Mouse (Mus musculus) liver, embryonic 13.5 days (tissue): ENCODE data around the gene Slc17a5. TPM values are rescaled to one million over a fixed set of nuclear protein-coding genes. Genes with fewer than 3 reads are reported as not detected.

ENCODE experiments used
- ATAC-seq: fragments of 200-750 bp; cut with Nextera tagmentation; 2 replicates; pipeline ENCODE4 v1.8.0; 2017; ENCODE audit warnings: low read depth, mild to moderate bottlenecking, moderate number of reproducible peaks, moderate library complexity
- DNase-seq: peaks from one replicate; pipeline ENCODE4 v3.0.0; 2022
- H3K27ac ChIP-seq: fragments of 300-500 bp; sonication (generic); 2 replicates; pipeline ENCODE4 v1.5.1; 2015; ENCODE audit warnings: moderate library complexity, mild to moderate bottlenecking, inconsistent platforms
- H3K27me3 ChIP-seq: fragments of 300-500 bp; sonication (generic); 2 replicates; pipeline ENCODE4 v1.6.1; 2015; ENCODE audit warnings: mild to moderate bottlenecking, inconsistent platforms
- H3K36me3 ChIP-seq: fragments of 300-500 bp; sonication (generic); 2 replicates; pipeline ENCODE4 v1.6.1; 2015; ENCODE audit warnings: mild to moderate bottlenecking, inconsistent platforms
- H3K4me1 ChIP-seq: fragments of 300-500 bp; sonication (generic); replicated peaks from 2 replicates; pipeline ENCODE4 v1.6.1; 2015; ENCODE audit warnings: inconsistent platforms
- H3K4me2 ChIP-seq: fragments of 300-500 bp; sonication (generic); 2 replicates; pipeline ENCODE4 v1.6.1; 2015; ENCODE audit warnings: inconsistent platforms, mild to moderate bottlenecking, moderate library complexity
- H3K4me3 ChIP-seq: fragments of 300-500 bp; sonication (generic); replicated peaks from 2 replicates; pipeline ENCODE4 v1.5.1; 2015; ENCODE audit warnings: mild to moderate bottlenecking, inconsistent platforms
- H3K9ac ChIP-seq: fragments of 300-500 bp; sonication (generic); 2 replicates; pipeline ENCODE4 v1.6.1; 2015; ENCODE audit warnings: mild to moderate bottlenecking, inconsistent platforms
- H3K9me3 ChIP-seq: fragments of 300-500 bp; sonication (generic); replicated peaks from 2 replicates; pipeline ENCODE4 v1.6.1; 2016; ENCODE audit warnings: inconsistent platforms
- WGBS: fragments of 180-500 bp; shearing (Covaris S2); methylation state at CpG from one replicate; pipeline ENCODE4 v1.1.7; 2015; ENCODE audit not compliant: insufficient replicate concordance; 5-methylcytosine and 5-hydroxymethylcytosine counted together
- polyA plus RNA-seq: library from polyadenylated mRNA; unstranded; fragments of >200 nt; fragmentation: Nextera tagmentation; extraction: Ambion mirVana; gene quantifications from 2 replicates; pipeline ENCODE4 v1.2.1, GENCODE M21; 2015

Slc17a5 gene
- polyA plus RNA-seq, 1 experiment from 2014 or later = 4.5 TPM

GRCm38 (mm10) chr9:78514681-78515080, 73.2 kb downstream of the Slc17a5 start:
- H3K4me3 ChIP-seq = no peak overlapping the region
- peaks cover 50% of the 10 kb centered on the region for H3K4me1 ChIP-seq
- no peaks in the 10 kb centered on the region for H3K27me3 ChIP-seq
- no peak for ATAC-seq
- no peak for DNase-seq
- H3K4me2 ChIP-seq = no peak overlapping the region
- no peaks in the 10 kb centered on the region for H3K36me3 ChIP-seq
- no peak overlapping the region for H3K27ac ChIP-seq
- WGBS = 64% methylated on average over 4 of the region's 4 CpGs
- H3K9me3 ChIP-seq = no peaks in the 10 kb centered on the region
- H3K9ac ChIP-seq = no peak overlapping the region

GRCm38 (mm10) chr9:78513776-78514500, 73.9 kb downstream of the Slc17a5 start:
- Histone ChIP-seq H3K9me3 (no peaks in the 10 kb centered on the region), H3K36me3 (no peaks in the 10 kb centered on the region), H3K27ac (0 out of 2 replicates have a peak overlapping the region, but pooled peaks have one; percentile 10), H3K4me3 (no peak overlapping the region), H3K4me2 (no peak overlapping the region), H3K27me3 (no peaks in the 10 kb centered on the region), H3K4me1 (peaks cover 48% of the 10 kb centered on the region), H3K9ac (no peak overlapping the region)
- DNase-seq (no peak), ATAC-seq (no peak)
- 50% methylated on average over 6 of the region's 6 CpGs for WGBS

- Histone ChIP-seq H3K27ac (no peak overlapping the region), H3K27me3 (no peaks in the 10 kb centered on the region), H3K4me1 (peaks cover 49% of the 10 kb centered on the region), H3K9me3 (no peaks in the 10 kb centered on the region), H3K9ac (no peak overlapping the region), H3K4me2 (no peak overlapping the region), H3K4me3 (no peak overlapping the region), H3K36me3 (no peaks in the 10 kb centered on the region)
- no peak for DNase-seq
- no peak for ATAC-seq
- 81% methylated on average over 5 of the region's 5 CpGs for WGBS
Measured at GRCm38 (mm10) chr9:78511705-78512104, 76.1 kb downstream of the Slc17a5 start.

- DNase-seq (no peak), ATAC-seq (no peak)
- Histone ChIP-seq H3K36me3 (no peaks in the 10 kb centered on the region), H3K27ac (no peak overlapping the region), H3K27me3 (peaks cover 8% of the 10 kb centered on the region; the same call in 1 of the 2 replicates), H3K4me3 (no peak overlapping the region), H3K4me1 (peaks cover 37% of the 10 kb centered on the region), H3K9ac (no peak overlapping the region), H3K9me3 (no peaks in the 10 kb centered on the region), H3K4me2 (no peak overlapping the region)
- WGBS = 68% methylated on average over 16 of the region's 16 CpGs
Measured at GRCm38 (mm10) chr9:78508106-78508786, 79.6 kb downstream of the Slc17a5 start.

- peak overlapping the region; percentile 48 for H3K4me2 ChIP-seq
- no peak for ATAC-seq
Measured at GRCm38 (mm10) chr9:78506722-78507077, 81.1 kb downstream of the Slc17a5 start.

GRCm38 (mm10) chr9:78506002-78506721, 81.7 kb downstream of the Slc17a5 start:
- no peak overlapping the region for H3K9ac ChIP-seq
- H3K27ac ChIP-seq = peak overlapping the region; percentile 73

More at GRCm38 (mm10) chr9:78506722-78507077, 81.1 kb downstream of the Slc17a5 start:
- H3K9ac ChIP-seq = no peak overlapping the region
- H3K27me3 ChIP-seq = peaks cover 11% of the 10 kb centered on the region; the same call in 1 of the 2 replicates
- 59% methylated on average over 7 of the region's 7 CpGs for WGBS
- peak overlapping the region; percentile 73 for H3K27ac ChIP-seq
- no peaks in the 10 kb centered on the region for H3K36me3 ChIP-seq
- no peak overlapping the region for H3K4me3 ChIP-seq
- H3K4me1 ChIP-seq = peaks cover 33% of the 10 kb centered on the region
- no peaks in the 10 kb centered on the region for H3K9me3 ChIP-seq
- DNase-seq = no peak

GRCm38 (mm10) chr9:78505223-78505622, 82.6 kb downstream of the Slc17a5 start:
- Histone ChIP-seq H3K27ac (peak overlapping the region; percentile 13; the same call in 1 of the 2 replicates), H3K4me3 (no peak overlapping the region), H3K9me3 (no peaks in the 10 kb centered on the region), H3K4me2 (no peak overlapping the region), H3K9ac (no peak overlapping the region), H3K27me3 (peaks cover 11% of the 10 kb centered on the region; the same call in 1 of the 2 replicates), H3K36me3 (no peaks in the 10 kb centered on the region), H3K4me1 (peaks cover 33% of the 10 kb centered on the region)
- ATAC-seq (no peak), DNase-seq (no peak)
- WGBS = 82% methylated on average over 6 of the region's 6 CpGs

More at GRCm38 (mm10) chr9:78506002-78506721, 81.7 kb downstream of the Slc17a5 start:
- H3K4me1 ChIP-seq = peaks cover 33% of the 10 kb centered on the region
- no peaks in the 10 kb centered on the region for H3K9me3 ChIP-seq
- H3K4me3 ChIP-seq = no peak overlapping the region
- no peaks in the 10 kb centered on the region for H3K36me3 ChIP-seq
- ATAC-seq (peak; percentile 88), DNase-seq (peak; percentile 64)
- 16% methylated on average over 11 of the region's 11 CpGs for WGBS
- peak overlapping the region; percentile 48 for H3K4me2 ChIP-seq
- peaks cover 11% of the 10 kb centered on the region; the same call in 1 of the 2 replicates for H3K27me3 ChIP-seq

- H3K36me3 ChIP-seq = no peaks in the 10 kb centered on the region
- H3K9ac ChIP-seq = no peak overlapping the region
- 56% methylated on average over 3 of the region's 3 CpGs for WGBS
- H3K9me3 ChIP-seq = no peaks in the 10 kb centered on the region
- peaks cover 33% of the 10 kb centered on the region for H3K4me1 ChIP-seq
- no peak for ATAC-seq
- H3K27me3 ChIP-seq = peaks cover 11% of the 10 kb centered on the region; the same call in 1 of the 2 replicates
- no peak overlapping the region for H3K4me3 ChIP-seq
- H3K4me2 ChIP-seq = no peak overlapping the region
- no peak overlapping the region; the same call in 1 of the 2 replicates for H3K27ac ChIP-seq
- no peak for DNase-seq
Measured at GRCm38 (mm10) chr9:78504679-78505078, 83.2 kb downstream of the Slc17a5 start.

- no peak for ATAC-seq
- WGBS = 63% methylated on average over 4 of the region's 4 CpGs
- no peak overlapping the region for H3K27ac ChIP-seq
Measured at GRCm38 (mm10) chr9:78504133-78504532, 83.7 kb downstream of the Slc17a5 start.

GRCm38 (mm10) chr9:78503223-78504079, 84.4 kb downstream of the Slc17a5 start:
- WGBS = 27% methylated on average over 6 of the region's 6 CpGs
- DNase-seq (no peak), ATAC-seq (no peak)
- Histone ChIP-seq H3K9ac (no peak overlapping the region), H3K27me3 (peaks cover 11% of the 10 kb centered on the region; the same call in 1 of the 2 replicates), H3K9me3 (no peaks in the 10 kb centered on the region), H3K27ac (peak overlapping the region; percentile 51; the same call in 1 of the 2 replicates), H3K4me3 (no peak overlapping the region), H3K4me1 (peaks cover 30% of the 10 kb centered on the region), H3K36me3 (no peaks in the 10 kb centered on the region), H3K4me2 (no peak overlapping the region)

More at GRCm38 (mm10) chr9:78504133-78504532, 83.7 kb downstream of the Slc17a5 start:
- Histone ChIP-seq H3K27me3 (peaks cover 11% of the 10 kb centered on the region; the same call in 1 of the 2 replicates), H3K36me3 (no peaks in the 10 kb centered on the region), H3K4me1 (peaks cover 33% of the 10 kb centered on the region), H3K4me3 (no peak overlapping the region), H3K9ac (no peak overlapping the region), H3K4me2 (no peak overlapping the region), H3K9me3 (no peaks in the 10 kb centered on the region)
- no peak for DNase-seq
